Mouse (Mus musculus): ENCODE measurements around the gene Dab1. TPM values are rescaled to one million over a fixed set of nuclear protein-coding genes. Genes with fewer than 3 reads are reported as not detected.

Gene Dab1
- polyA plus RNA-seq, 1 experiment, result not detected

- no peaks in the 10 kb centered on the region for H3K79me3 ChIP-seq (ENCODE audit: low read depth)
- no peak overlapping the region for H3ac ChIP-seq (ENCODE audit: control insufficient read depth, insufficient read length, low read depth)
- H3K79me2 ChIP-seq (ENCODE audit: control insufficient read depth, insufficient read depth), result no peaks in the 10 kb centered on the region
- H3K27me3 ChIP-seq (ENCODE audit: control insufficient read depth, insufficient read depth, insufficient read length), result no peaks in the 10 kb centered on the region
- no peak overlapping the region for H3K4me3 ChIP-seq (ENCODE audit: insufficient read depth, poor library complexity, severe bottlenecking)
- TF ChIP-seq MYOG (IDR thresholded peaks at IDR 0.05; ENCODE audit: control insufficient read depth, extremely low read depth, insufficient read length) (no peak), MYOD1 (IDR thresholded peaks at IDR 0.05; ENCODE audit: control insufficient read depth, insufficient read length, low read depth) (no peak), CTCF (IDR thresholded peaks at IDR 0.05; ENCODE audit: control insufficient read depth, insufficient read depth, insufficient read length) (no peak), FOSL1 (IDR thresholded peaks at IDR 0.05; ENCODE audit: insufficient read depth, low read length, poor library complexity, severe bottlenecking) (no peak), MAX (IDR thresholded peaks at IDR 0.05) (no peak), USF1 (IDR thresholded peaks at IDR 0.05; ENCODE audit: low read depth) (no peak), CEBPB (IDR thresholded peaks at IDR 0.05; ENCODE audit: low read depth) (no peak)
- H3K36me3 ChIP-seq (ENCODE audit: control insufficient read depth, insufficient read depth), result no peaks in the 10 kb centered on the region
These were observed 598.2 kb downstream of the Dab1 start for GRCm38 (mm10) chr4:104217336-104217735.

GRCm38 (mm10) chr4:104218765-104219164 is 599.6 kb downstream of the Dab1 start:
- no peaks in the 10 kb centered on the region for H3K79me3 ChIP-seq (ENCODE audit: low read depth)
- H3K27me3 ChIP-seq (ENCODE audit: control insufficient read depth, insufficient read depth, insufficient read length), result no peaks in the 10 kb centered on the region
- TF ChIP-seq CTCF (IDR thresholded peaks at IDR 0.05; ENCODE audit: control insufficient read depth, insufficient read depth, insufficient read length), result no peak
- no peak for TF ChIP-seq MYOD1 (IDR thresholded peaks at IDR 0.05; ENCODE audit: control insufficient read depth, insufficient read length, low read depth)
- TF ChIP-seq MYOG (IDR thresholded peaks at IDR 0.05; ENCODE audit: control insufficient read depth, extremely low read depth, insufficient read length), result no peak
- no peak for TF ChIP-seq MAX (IDR thresholded peaks at IDR 0.05)
- TF ChIP-seq CEBPB (IDR thresholded peaks at IDR 0.05; ENCODE audit: low read depth), result no peak
- TF ChIP-seq FOSL1 (IDR thresholded peaks at IDR 0.05; ENCODE audit: insufficient read depth, low read length, poor library complexity, severe bottlenecking), result no peak
- TF ChIP-seq USF1 (IDR thresholded peaks at IDR 0.05; ENCODE audit: low read depth), result no peak
- H3ac ChIP-seq (ENCODE audit: control insufficient read depth, insufficient read length, low read depth), result no peak overlapping the region
- H3K4me3 ChIP-seq (ENCODE audit: insufficient read depth, poor library complexity, severe bottlenecking), result no peak overlapping the region
- no peaks in the 10 kb centered on the region for H3K36me3 ChIP-seq (ENCODE audit: control insufficient read depth, insufficient read depth)
- H3K79me2 ChIP-seq (ENCODE audit: control insufficient read depth, insufficient read depth), result no peaks in the 10 kb centered on the region

- Histone ChIP-seq H3K79me2 (ENCODE audit: control insufficient read depth, insufficient read depth) (no peaks in the 10 kb centered on the region), H3K4me3 (ENCODE audit: insufficient read depth, poor library complexity, severe bottlenecking) (no peak overlapping the region), H3K27me3 (ENCODE audit: control insufficient read depth, insufficient read depth, insufficient read length) (no peaks in the 10 kb centered on the region), H3K79me3 (ENCODE audit: low read depth) (no peaks in the 10 kb centered on the region), H3K36me3 (ENCODE audit: control insufficient read depth, insufficient read depth) (no peaks in the 10 kb centered on the region), H3ac (ENCODE audit: control insufficient read depth, insufficient read length, low read depth) (no peak overlapping the region)
- TF ChIP-seq CTCF (IDR thresholded peaks at IDR 0.05; ENCODE audit: control insufficient read depth, insufficient read depth, insufficient read length), result no peak
- TF ChIP-seq MYOD1 (IDR thresholded peaks at IDR 0.05; ENCODE audit: control insufficient read depth, insufficient read length, low read depth), result no peak
- TF ChIP-seq MAX (IDR thresholded peaks at IDR 0.05), result no peak
- no peak for TF ChIP-seq FOSL1 (IDR thresholded peaks at IDR 0.05; ENCODE audit: insufficient read depth, low read length, poor library complexity, severe bottlenecking)
- no peak for TF ChIP-seq MYOG (IDR thresholded peaks at IDR 0.05; ENCODE audit: control insufficient read depth, extremely low read depth, insufficient read length)
- no peak for TF ChIP-seq USF1 (IDR thresholded peaks at IDR 0.05; ENCODE audit: low read depth)
- TF ChIP-seq CEBPB (IDR thresholded peaks at IDR 0.05; ENCODE audit: low read depth), result no peak
These were observed 600.9 kb downstream of the Dab1 start for GRCm38 (mm10) chr4:104220099-104220498.

GRCm38 (mm10) chr4:104229296-104229695 is 610.1 kb downstream of the Dab1 start:
- Histone ChIP-seq H3K4me3 (ENCODE audit: insufficient read depth, poor library complexity, severe bottlenecking) (no peak overlapping the region), H3K27me3 (ENCODE audit: control insufficient read depth, insufficient read depth, insufficient read length) (no peaks in the 10 kb centered on the region), H3K79me3 (ENCODE audit: low read depth) (no peaks in the 10 kb centered on the region), H3K36me3 (ENCODE audit: control insufficient read depth, insufficient read depth) (no peaks in the 10 kb centered on the region), H3ac (ENCODE audit: control insufficient read depth, insufficient read length, low read depth) (no peak overlapping the region), H3K79me2 (ENCODE audit: control insufficient read depth, insufficient read depth) (no peaks in the 10 kb centered on the region)
- TF ChIP-seq MYOG (IDR thresholded peaks at IDR 0.05; ENCODE audit: control insufficient read depth, extremely low read depth, insufficient read length) (no peak), FOSL1 (IDR thresholded peaks at IDR 0.05; ENCODE audit: insufficient read depth, low read length, poor library complexity, severe bottlenecking) (no peak), CEBPB (IDR thresholded peaks at IDR 0.05; ENCODE audit: low read depth) (no peak), CTCF (IDR thresholded peaks at IDR 0.05; ENCODE audit: control insufficient read depth, insufficient read depth, insufficient read length) (no peak), USF1 (IDR thresholded peaks at IDR 0.05; ENCODE audit: low read depth) (no peak), MAX (IDR thresholded peaks at IDR 0.05) (no peak), MYOD1 (IDR thresholded peaks at IDR 0.05; ENCODE audit: control insufficient read depth, insufficient read length, low read depth) (no peak)

GRCm38 (mm10) chr4:104246506-104246905 is 627.3 kb downstream of the Dab1 start:
- Histone ChIP-seq H3K27me3 (ENCODE audit: control insufficient read depth, insufficient read depth, insufficient read length) (no peaks in the 10 kb centered on the region), H3K36me3 (ENCODE audit: control insufficient read depth, insufficient read depth) (no peaks in the 10 kb centered on the region), H3K4me3 (ENCODE audit: insufficient read depth, poor library complexity, severe bottlenecking) (no peak overlapping the region), H3K79me2 (ENCODE audit: control insufficient read depth, insufficient read depth) (no peaks in the 10 kb centered on the region), H3K79me3 (ENCODE audit: low read depth) (no peaks in the 10 kb centered on the region), H3ac (ENCODE audit: control insufficient read depth, insufficient read length, low read depth) (no peak overlapping the region)
- no peak for TF ChIP-seq MAX (IDR thresholded peaks at IDR 0.05)
- no peak for TF ChIP-seq MYOG (IDR thresholded peaks at IDR 0.05; ENCODE audit: control insufficient read depth, extremely low read depth, insufficient read length)
- no peak for TF ChIP-seq FOSL1 (IDR thresholded peaks at IDR 0.05; ENCODE audit: insufficient read depth, low read length, poor library complexity, severe bottlenecking)
- no peak for TF ChIP-seq CTCF (IDR thresholded peaks at IDR 0.05; ENCODE audit: control insufficient read depth, insufficient read depth, insufficient read length)
- no peak for TF ChIP-seq CEBPB (IDR thresholded peaks at IDR 0.05; ENCODE audit: low read depth)
- TF ChIP-seq USF1 (IDR thresholded peaks at IDR 0.05; ENCODE audit: low read depth), result no peak
- TF ChIP-seq MYOD1 (IDR thresholded peaks at IDR 0.05; ENCODE audit: control insufficient read depth, insufficient read length, low read depth), result no peak

GRCm38 (mm10) chr4:104249462-104249861 is 630.3 kb downstream of the Dab1 start:
- Histone ChIP-seq H3ac (ENCODE audit: control insufficient read depth, insufficient read length, low read depth) (no peak overlapping the region), H3K36me3 (ENCODE audit: control insufficient read depth, insufficient read depth) (no peaks in the 10 kb centered on the region), H3K4me3 (ENCODE audit: insufficient read depth, poor library complexity, severe bottlenecking) (no peak overlapping the region), H3K27me3 (ENCODE audit: control insufficient read depth, insufficient read depth, insufficient read length) (no peaks in the 10 kb centered on the region), H3K79me3 (ENCODE audit: low read depth) (no peaks in the 10 kb centered on the region), H3K79me2 (ENCODE audit: control insufficient read depth, insufficient read depth) (no peaks in the 10 kb centered on the region)
- TF ChIP-seq MYOG (IDR thresholded peaks at IDR 0.05; ENCODE audit: control insufficient read depth, extremely low read depth, insufficient read length) (no peak), CTCF (IDR thresholded peaks at IDR 0.05; ENCODE audit: control insufficient read depth, insufficient read depth, insufficient read length) (no peak), USF1 (IDR thresholded peaks at IDR 0.05; ENCODE audit: low read depth) (no peak), MAX (IDR thresholded peaks at IDR 0.05) (no peak), MYOD1 (IDR thresholded peaks at IDR 0.05; ENCODE audit: control insufficient read depth, insufficient read length, low read depth) (no peak), FOSL1 (IDR thresholded peaks at IDR 0.05; ENCODE audit: insufficient read depth, low read length, poor library complexity, severe bottlenecking) (no peak), CEBPB (IDR thresholded peaks at IDR 0.05; ENCODE audit: low read depth) (no peak)
